Mouse (Mus musculus) spleen, embryonic (tissue): ENCODE results near the gene Stx5a.

Experiments used
- CTCF ChIA-PET: fragments of 350-600 bp; sonication (Branson Sonifier 250); formaldehyde crosslinking; loops from one replicate; lab custom pipeline; 2022; lab: Charles Lee

Stx5a gene

GRCm38 (mm10) chr19:8738911-8739310 is 2.3 kb upstream of the Stx5a start:
- CTCF ChIA-PET = no interaction called here

GRCm38 (mm10) chr19:8739646-8740045 is 1.6 kb upstream of the Stx5a start:
- CTCF ChIA-PET = no interaction called here

GRCm38 (mm10) chr19:8740603-8741002 is 610 bp upstream of the Stx5a start, which contains the start of gene 1700092M07Rik:
Gene 1700092M07Rik, plus strand, starts transcription at chr19:8740718.
- CTCF ChIA-PET = no interaction called here

- CTCF ChIA-PET = interaction anchor here (0.6 kb wide), 1 partner anchor 21 kb away, joined by 6 read pairs; no protein-coding TSS in a partner anchor
These were observed 963 bp downstream of the Stx5a start for GRCm38 (mm10) chr19:8742176-8742575.

- CTCF ChIA-PET = no interaction called here
These were observed 4.2 kb downstream of the Stx5a start for GRCm38 (mm10) chr19:8745382-8745781.

GRCm38 (mm10) chr19:8747368-8747767 is 6.2 kb downstream of the Stx5a start:
- CTCF ChIA-PET = no interaction called here

GRCm38 (mm10) chr19:8755652-8756051 is 14.4 kb downstream of the Stx5a start:
- CTCF ChIA-PET = interaction anchor here (0.7 kb wide), 1 partner anchor 19 kb away, joined by 3 read pairs; no protein-coding TSS in a partner anchor

- CTCF ChIA-PET = interaction anchor here (0.5 to 1.2 kb wide), 2 partner anchors 18 to 38 kb away, joined by 3 to 4 read pairs; partner anchors contain the start of gene Tmem179b
These were observed 15.6 kb downstream of the Stx5a start, which contains the start of gene Nxf1 for GRCm38 (mm10) chr19:8756635-8757387. Gene Nxf1, plus strand, starts transcription at chr19:8757073.

- CTCF ChIA-PET = interaction anchor here (1.2 kb wide), 1 partner anchor 17 kb away, joined by 4 read pairs; the partner anchor contains the start of gene Tmem179b
These were observed 16.3 kb downstream of the Stx5a start for GRCm38 (mm10) chr19:8757471-8757998.

- CTCF ChIA-PET = no interaction called here
These were observed 17.7 kb downstream of the Stx5a start for GRCm38 (mm10) chr19:8758899-8759298.

GRCm38 (mm10) chr19:8760757-8761156 is 19.5 kb downstream of the Stx5a start:
- CTCF ChIA-PET = interaction anchor here (0.7 to 1.1 kb wide), 2 partner anchors 36 to 41 kb away, joined by 3 to 5 read pairs; partner anchors contain the start of gene Zbtb3

GRCm38 (mm10) chr19:8763276-8763675 is 22.1 kb downstream of the Stx5a start:
- CTCF ChIA-PET = interaction anchor here (1.0 kb wide), 1 partner anchor 200 kb away, joined by 3 read pairs; no protein-coding TSS in a partner anchor

GRCm38 (mm10) chr19:8765562-8765961 is 24.3 kb downstream of the Stx5a start:
- CTCF ChIA-PET = no interaction called here

GRCm38 (mm10) chr19:8770567-8771270 is 29.5 kb downstream of the Stx5a start, which contains the start of gene Tmem223:
Gene Tmem223, plus strand, starts transcription at chr19:8770996.
- CTCF ChIA-PET = interaction anchor here (1.1 kb wide), 1 partner anchor 57 kb away, joined by 4 read pairs; no protein-coding TSS in a partner anchor

- CTCF ChIA-PET = interaction anchor here (0.6 kb wide), 1 partner anchor 40 kb away, joined by 7 read pairs; no protein-coding TSS in a partner anchor
These were observed 31.8 kb downstream of the Stx5a start for GRCm38 (mm10) chr19:8772996-8773395.

- CTCF ChIA-PET = no interaction called here
These were observed 32.2 kb downstream of the Stx5a start for GRCm38 (mm10) chr19:8773409-8773808.

GRCm38 (mm10) chr19:8774086-8774835 is 33.0 kb downstream of the Stx5a start, which contains the start of gene Tmem179b:
Gene Tmem179b, minus strand, starts transcription at chr19:8774467.
- CTCF ChIA-PET = interaction anchor here (0.6 to 1.0 kb wide), 2 partner anchors 17 to 211 kb away, joined by 4 read pairs; no protein-coding TSS in a partner anchor

- CTCF ChIA-PET = interaction anchor here (1.0 kb wide), 1 partner anchor 17 kb away, joined by 4 read pairs; no protein-coding TSS in a partner anchor
These were observed 33.8 kb downstream of the Stx5a start for GRCm38 (mm10) chr19:8774951-8775421.

- CTCF ChIA-PET = no interaction called here
These were observed 45.0 kb downstream of the Stx5a start, which contains the start of gene Taf6l for GRCm38 (mm10) chr19:8786008-8786781. Gene Taf6l, minus strand, starts transcription at chr19:8786417.
